Mouse (Mus musculus): ENCODE results near the gene Opcml.

Gene Opcml

GRCm38 (mm10) chr9:28247742-28248503, 457.3 kb downstream of the Opcml start:
- peak; percentile 75 for ATAC-seq (ENCODE audit: low TSS enrichment)

GRCm38 (mm10) chr9:28251341-28251740, 460.8 kb downstream of the Opcml start:
- ATAC-seq (ENCODE audit: low TSS enrichment) = no peak

- ATAC-seq (ENCODE audit: low TSS enrichment) = no peak
These were observed 464.7 kb downstream of the Opcml start for GRCm38 (mm10) chr9:28255128-28255904.

GRCm38 (mm10) chr9:28255905-28256268, 465.3 kb downstream of the Opcml start:
- ATAC-seq (ENCODE audit: low TSS enrichment) = no peak

- peak; percentile 48 for ATAC-seq (ENCODE audit: low TSS enrichment)
These were observed 470.6 kb downstream of the Opcml start for GRCm38 (mm10) chr9:28261078-28261753.

- ATAC-seq (ENCODE audit: low TSS enrichment) = no peak
These were observed 471.4 kb downstream of the Opcml start for GRCm38 (mm10) chr9:28262021-28262420.

- ATAC-seq (ENCODE audit: low TSS enrichment) = no peak
These were observed 472.3 kb downstream of the Opcml start for GRCm38 (mm10) chr9:28262896-28263295.

- ATAC-seq (ENCODE audit: low TSS enrichment) = peak; percentile 77
These were observed 474.2 kb downstream of the Opcml start for GRCm38 (mm10) chr9:28264761-28265160.

- no peak for ATAC-seq (ENCODE audit: low TSS enrichment)
These were observed 483.2 kb downstream of the Opcml start for GRCm38 (mm10) chr9:28273816-28274215.

- no peak for ATAC-seq (ENCODE audit: low TSS enrichment)
These were observed 488.0 kb downstream of the Opcml start for GRCm38 (mm10) chr9:28278555-28278954.

- ATAC-seq (ENCODE audit: low TSS enrichment) = peak; percentile 48
These were observed 490.4 kb downstream of the Opcml start for GRCm38 (mm10) chr9:28281025-28281424.

- ATAC-seq (ENCODE audit: low TSS enrichment) = peak; percentile 72
These were observed 491.0 kb downstream of the Opcml start for GRCm38 (mm10) chr9:28281571-28281970.

- ATAC-seq (ENCODE audit: low TSS enrichment) = no peak
These were observed 494.4 kb downstream of the Opcml start for GRCm38 (mm10) chr9:28285016-28285415.

GRCm38 (mm10) chr9:28286384-28286783, 495.8 kb downstream of the Opcml start:
- no peak for ATAC-seq (ENCODE audit: low TSS enrichment)

GRCm38 (mm10) chr9:28287485-28287884, 496.9 kb downstream of the Opcml start:
- ATAC-seq (ENCODE audit: low TSS enrichment) = no peak

- peak; percentile 64 for ATAC-seq (ENCODE audit: low TSS enrichment)
These were observed 499.2 kb downstream of the Opcml start for GRCm38 (mm10) chr9:28289696-28290330.

- ATAC-seq (ENCODE audit: low TSS enrichment) = peak; percentile 74
These were observed 513.1 kb downstream of the Opcml start for GRCm38 (mm10) chr9:28303659-28304058.

- ATAC-seq (ENCODE audit: low TSS enrichment) = no peak
These were observed 516.0 kb downstream of the Opcml start for GRCm38 (mm10) chr9:28306364-28307121.

GRCm38 (mm10) chr9:28307122-28307430, 516.5 kb downstream of the Opcml start:
- no peak for ATAC-seq (ENCODE audit: low TSS enrichment)

GRCm38 (mm10) chr9:28307481-28308050, 517.0 kb downstream of the Opcml start:
- ATAC-seq (ENCODE audit: low TSS enrichment) = 0 out of 2 replicates have a peak, but pooled peaks have one; percentile 14

GRCm38 (mm10) chr9:28317881-28318280, 527.3 kb downstream of the Opcml start:
- ATAC-seq (ENCODE audit: low TSS enrichment) = no peak

Data from frontal cortex, adult (tissue).